Mouse (Mus musculus): ENCODE results near the gene Col13a1. TPM values are rescaled to one million over a fixed set of nuclear protein-coding genes. Genes with fewer than 3 reads are reported as not detected.

Gene Col13a1
- total RNA-seq, 2 experiments from 2014 or later, result not detected

DNA sequence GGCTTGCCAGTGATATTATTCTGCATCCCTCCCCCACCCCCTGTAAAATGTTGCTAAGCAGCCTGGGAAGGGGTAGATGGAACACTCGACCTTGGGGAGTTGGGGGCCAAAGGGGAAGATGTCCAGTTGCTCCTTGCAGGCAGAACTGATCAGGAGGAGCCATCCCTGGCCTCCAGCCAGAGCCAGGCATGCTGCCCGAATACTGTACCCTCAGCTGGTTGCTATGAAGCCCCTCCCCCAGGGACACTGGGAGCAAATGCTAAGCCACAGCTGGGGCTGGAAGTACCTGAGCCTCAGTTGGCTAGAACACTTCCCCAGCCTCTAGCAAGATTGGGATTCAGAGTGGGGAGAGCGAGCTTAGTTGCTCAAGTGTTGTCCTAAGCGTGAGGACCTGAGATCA is 6.9 kb downstream of the Col13a1 start:
- ATAC-seq (replicated peaks; ENCODE audit: poor library complexity), result no peak

DNA sequence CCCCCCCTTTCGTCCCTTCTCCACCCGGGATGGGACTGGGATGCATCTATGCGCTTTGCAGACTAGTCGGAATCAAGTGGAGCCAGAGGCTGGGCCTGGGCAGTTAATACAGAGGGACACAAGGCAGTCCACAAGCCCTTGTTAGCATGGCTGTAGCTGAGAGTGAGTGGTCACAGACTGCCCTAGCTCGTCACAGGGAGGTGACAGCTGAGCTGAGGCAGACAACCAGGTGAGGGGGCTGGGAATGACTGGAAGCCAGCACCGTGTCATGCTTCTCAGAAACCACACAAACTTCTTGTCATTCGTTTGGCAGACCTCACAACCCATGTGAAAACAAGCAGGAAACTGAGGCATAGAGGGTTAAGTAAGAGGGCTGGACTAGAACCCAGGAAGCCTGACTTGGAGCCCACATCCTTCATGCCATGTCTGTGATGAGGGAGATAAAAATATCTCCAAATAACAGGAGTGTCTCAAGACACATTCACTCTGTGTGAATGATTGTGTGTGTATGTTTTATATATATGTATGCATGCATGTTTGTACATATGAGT is 10.8 kb downstream of the Col13a1 start:
- no peak for ATAC-seq (replicated peaks; ENCODE audit: poor library complexity)

DNA sequence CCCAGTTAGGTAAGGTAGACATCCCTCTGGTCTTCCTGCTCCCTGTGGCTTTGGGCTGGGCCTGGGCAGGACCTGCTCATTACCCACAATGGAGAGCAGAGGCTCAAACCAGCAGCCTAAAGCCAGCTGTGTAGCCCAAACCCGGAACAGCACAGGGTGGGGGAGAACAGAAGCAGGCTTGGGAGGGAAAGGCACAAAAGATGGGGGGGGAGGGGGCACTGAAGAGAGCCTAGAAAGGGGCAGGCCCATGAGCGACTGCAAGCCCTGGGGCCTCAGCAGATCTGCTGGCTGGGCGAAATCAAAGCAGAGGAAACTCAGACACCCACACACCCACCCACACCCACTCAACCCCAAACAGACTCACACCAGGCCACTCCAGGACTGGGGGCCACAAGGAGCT is 11.7 kb downstream of the Col13a1 start:
- ATAC-seq (replicated peaks; ENCODE audit: poor library complexity), result no peak

DNA sequence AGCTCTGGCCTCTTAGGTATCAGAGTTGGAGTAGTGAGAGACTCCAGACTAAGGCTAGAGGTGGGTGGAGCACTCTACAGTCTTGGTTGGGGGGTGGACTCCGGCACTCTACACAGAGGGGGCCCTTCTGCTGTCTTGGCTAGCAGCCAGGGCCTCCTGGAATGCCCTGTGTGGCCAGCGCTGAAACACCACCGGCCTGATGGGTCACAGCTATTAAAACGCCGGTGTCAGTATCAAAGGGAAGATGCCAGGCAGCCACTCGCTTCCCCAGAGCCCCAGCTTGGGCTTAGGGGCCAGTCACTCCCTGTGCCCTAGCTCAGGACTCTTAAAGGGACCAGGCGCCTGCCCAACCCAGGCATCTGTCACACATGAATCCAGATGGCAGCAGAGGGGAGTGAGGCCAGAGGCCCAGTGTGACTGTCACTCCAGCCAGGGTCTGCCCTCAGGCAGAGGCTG is 13.5 kb downstream of the Col13a1 start:
- no peak for ATAC-seq (replicated peaks; ENCODE audit: poor library complexity)

DNA sequence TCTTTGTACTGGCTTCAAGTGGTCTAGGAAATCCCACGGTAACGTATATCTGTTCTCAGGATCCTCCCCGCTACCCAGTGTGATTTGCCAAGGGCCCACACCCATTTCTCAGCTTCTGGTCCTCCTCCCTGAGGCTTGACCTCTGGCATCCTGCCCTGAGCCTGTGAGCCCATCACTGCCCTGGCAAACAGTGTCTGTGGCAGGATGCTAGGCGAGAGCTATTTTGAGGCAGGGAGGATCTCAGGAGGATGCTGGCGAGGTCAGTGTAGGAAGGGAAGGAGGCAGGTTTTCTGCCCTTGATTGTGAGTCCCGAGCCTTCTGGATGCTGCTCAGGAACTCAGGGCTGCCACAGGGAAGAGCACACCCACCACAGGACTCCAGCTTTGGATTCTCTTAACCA is 22.2 kb downstream of the Col13a1 start:
- ATAC-seq (replicated peaks; ENCODE audit: poor library complexity), result no peak

DNA sequence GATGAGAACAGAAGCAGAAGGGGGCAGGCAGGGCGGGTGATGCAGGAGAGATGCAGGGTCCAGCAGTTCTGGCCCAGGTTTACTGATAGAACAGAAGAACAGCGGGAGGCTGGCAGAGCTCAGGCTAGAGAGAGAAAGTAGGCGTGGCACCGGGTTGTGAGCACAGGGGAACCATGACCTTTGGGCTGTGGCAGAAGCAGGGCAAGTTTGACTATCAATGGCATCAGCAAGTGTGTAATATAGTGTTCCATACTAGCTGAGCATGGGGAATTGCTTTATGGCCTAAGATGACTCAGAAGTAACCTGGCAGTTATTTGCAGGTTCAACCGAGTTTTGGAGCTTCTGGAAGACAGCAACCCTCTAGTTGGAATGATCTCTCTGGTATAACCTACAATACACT is 25.0 kb downstream of the Col13a1 start:
- no peak for ATAC-seq (replicated peaks; ENCODE audit: poor library complexity)

DNA sequence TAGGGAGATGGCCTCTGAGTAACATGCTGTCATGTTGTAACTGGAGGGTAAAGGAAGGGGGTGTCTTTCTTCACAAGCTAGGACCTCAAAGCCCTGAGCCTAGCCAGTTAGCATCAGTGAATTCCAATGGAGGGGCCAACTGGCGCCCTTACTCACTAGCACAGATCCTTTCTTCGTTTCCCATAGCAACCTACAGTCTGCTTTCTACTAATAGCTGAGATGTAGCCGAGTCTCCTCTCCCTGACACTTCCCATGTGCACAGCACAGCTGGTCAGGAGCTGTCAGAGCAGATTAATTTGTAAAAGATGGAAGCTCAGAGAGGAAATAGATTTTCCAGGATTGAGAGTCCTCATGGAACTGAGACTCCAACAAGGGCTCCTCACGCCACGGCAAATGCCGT is 29.4 kb downstream of the Col13a1 start:
- no peak for ATAC-seq (replicated peaks; ENCODE audit: poor library complexity)

DNA sequence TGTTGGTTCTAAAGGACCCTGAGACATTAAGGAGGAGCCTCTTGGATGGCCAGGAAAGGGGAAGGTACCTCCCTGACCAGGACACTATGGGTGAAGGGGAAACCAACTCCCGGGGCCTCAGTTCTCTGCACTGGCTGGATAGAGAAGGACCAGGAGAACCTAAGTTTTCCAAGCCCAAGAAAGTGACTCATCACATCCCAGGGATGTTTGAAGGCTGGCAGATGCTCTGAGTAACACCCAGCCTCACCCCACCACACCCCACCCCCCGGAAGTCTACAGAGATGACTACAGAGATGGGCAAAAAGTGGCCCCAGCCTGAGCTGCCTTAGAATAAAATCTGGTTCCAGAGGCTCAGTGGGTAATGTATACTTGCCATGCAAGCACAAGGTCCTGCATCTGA is 34.5 kb downstream of the Col13a1 start:
- no peak for ATAC-seq (replicated peaks; ENCODE audit: poor library complexity)

DNA sequence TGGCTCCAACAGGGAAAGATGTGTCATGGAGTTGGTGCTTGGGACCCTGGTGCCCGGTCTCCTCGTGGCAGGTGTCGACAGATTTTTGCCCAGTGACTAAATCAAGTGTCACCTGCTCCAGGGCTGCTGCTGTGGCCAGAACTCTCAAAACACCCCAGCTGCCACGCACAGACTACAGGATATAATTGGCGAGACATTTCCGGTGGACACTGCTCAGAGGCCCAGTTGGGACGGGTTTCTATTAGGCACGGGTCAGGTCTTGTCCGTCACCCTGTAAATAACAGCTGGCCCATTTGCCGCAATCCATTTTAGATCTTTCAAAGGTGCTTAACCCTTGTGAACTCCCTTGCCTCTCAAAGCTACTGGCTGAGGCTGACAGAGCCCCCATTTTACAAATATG is 35.4 kb downstream of the Col13a1 start:
- ATAC-seq (replicated peaks; ENCODE audit: poor library complexity), result no peak

DNA sequence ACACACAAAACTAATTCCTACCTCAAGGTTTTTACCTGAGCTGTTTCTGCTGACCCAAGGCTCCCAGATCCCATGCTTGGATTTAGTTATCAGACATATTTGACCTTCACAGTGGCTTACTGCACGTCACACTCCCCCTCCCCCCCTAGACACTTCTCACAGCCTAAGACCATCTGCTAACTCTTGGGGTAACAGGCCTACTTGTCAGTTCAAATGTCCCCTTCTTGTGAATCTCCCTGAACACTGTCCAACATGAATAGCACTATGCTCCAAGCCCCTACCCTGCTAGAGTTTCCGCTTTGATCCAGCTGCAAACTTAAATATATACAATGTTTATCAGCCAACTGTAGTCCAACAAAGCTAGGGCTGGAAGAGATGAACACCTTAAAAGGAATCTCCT is 36.2 kb downstream of the Col13a1 start:
- ATAC-seq (replicated peaks; ENCODE audit: poor library complexity), result no peak

DNA sequence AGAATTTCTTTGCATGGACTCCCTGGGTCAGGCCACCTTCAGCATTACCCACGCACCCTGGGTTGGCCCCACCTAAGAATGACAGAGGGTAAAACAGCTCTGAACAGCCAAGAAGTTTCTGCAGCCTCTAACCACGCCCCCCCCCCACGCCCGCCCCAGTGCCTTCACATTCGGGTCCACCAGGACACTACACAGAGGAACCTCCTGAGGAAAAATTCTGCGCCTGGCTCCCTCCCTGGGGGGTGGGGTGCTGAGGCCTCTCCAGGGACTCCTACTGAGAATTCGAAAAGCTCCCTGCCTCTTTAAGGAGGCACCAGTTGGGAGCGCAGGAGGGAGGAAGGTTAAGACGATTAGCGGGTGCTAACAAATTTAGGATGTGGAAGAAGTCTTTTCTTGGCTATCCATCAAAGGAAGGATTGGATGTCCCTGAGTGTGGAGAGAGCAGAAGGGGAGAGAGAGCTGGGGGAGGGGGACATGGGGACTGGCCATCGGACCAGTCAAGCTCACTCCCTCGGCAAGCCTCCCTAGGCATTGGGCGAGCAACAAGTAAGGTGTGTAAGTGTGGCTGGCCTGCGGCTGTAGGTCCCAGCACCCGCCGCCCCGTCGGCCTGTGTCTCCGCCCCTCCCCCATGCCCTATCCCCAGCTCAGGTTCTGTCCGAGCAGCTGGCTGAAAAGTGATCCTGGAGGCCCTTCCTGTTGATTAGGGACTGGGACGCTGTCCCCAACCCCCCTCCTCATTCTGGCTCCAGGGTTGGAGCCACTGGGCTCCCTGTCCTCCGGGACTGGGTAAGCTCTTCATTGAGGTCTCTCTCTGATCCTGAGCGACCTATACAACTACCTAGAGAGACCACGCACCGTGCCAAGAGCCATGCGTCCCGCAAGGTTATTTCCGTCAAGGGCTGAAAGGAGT is 42.4 kb downstream of the Col13a1 start:
- ATAC-seq (replicated peaks; ENCODE audit: poor library complexity), result no peak

DNA sequence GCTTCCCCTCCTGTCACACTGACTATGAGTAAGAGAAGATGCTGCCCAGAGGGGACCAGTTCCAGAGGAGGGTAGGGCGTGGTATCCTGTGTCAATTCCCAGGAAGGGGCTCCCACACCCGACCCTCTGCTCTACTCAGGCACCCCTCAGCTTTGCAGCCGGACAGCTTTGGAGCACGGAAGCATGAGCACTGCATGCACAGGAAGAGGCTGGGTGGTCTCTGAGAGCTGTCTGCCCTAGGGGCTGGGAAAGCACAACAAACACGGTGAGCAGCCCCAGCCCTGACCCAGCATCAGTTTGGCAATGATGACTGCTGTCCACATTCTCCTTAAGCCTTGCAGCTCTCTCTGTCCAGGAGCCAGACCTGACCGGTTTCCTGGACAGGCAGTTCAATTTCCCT is 47.2 kb downstream of the Col13a1 start:
- no peak for ATAC-seq (replicated peaks; ENCODE audit: poor library complexity)

DNA sequence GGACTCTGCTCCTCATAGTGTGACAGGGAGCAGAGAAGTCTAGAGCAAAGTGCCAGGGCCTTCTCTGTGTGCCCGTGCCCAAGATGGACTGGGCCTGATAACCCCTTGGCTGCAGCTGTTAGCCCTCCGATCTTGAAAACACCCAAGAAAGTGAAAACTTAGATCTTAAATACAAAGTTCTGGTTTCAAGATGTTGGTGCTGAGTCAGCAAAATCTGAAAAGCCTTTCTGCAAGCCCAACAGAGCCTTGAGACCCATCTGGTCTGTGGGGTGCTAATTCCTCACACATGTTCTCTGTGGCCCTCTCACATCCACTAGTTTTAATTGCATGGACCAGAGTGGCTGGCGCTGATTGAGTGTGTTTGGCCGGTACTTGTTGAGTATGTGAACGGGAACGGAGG is 49.0 kb downstream of the Col13a1 start:
- ATAC-seq (replicated peaks; ENCODE audit: poor library complexity), result no peak

DNA sequence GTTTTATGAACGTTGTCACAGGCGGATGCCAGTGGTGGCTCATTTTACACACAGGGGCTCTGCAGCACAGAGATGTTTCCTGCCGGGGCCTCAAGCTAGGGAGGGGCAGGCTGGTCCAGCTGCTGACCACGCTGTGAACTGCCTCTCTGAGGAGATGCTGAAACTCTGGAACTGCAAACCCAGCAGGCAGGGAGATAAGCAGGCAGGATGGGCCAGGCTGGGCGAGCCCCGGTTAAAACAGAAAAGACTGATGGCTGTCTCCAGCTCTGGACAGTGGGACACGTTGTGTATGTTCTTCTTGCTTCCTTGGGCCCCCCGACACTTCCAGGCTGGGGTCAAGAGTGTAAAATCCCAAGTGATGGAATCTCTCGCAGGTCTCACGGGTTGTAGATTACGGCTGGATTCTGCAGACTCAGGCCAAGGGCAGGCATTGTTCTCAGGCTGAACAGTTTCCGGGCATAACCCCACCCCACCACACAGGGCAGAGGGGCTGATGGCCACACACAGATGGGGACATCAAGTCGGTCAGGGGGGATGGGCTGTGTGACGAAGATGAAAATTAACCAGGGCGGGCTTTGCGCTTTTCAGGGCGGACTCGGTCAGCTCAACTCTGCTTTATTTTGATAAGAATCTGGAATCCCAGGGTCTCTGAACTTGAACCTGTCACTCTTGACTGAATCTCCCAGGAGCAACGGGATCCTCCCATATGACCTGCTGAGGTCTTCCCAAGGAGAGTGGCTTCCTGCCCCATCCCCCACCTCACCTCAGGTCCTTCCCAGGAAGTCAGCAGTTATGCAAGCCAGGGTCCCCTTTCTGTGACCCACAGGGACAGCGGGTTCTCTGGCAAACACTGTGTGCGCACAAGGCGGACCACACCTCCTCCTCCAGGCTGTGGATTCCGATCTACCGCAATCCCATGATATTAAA is 49.9 kb downstream of the Col13a1 start:
- ATAC-seq (replicated peaks; ENCODE audit: poor library complexity), result peak; percentile 66

DNA sequence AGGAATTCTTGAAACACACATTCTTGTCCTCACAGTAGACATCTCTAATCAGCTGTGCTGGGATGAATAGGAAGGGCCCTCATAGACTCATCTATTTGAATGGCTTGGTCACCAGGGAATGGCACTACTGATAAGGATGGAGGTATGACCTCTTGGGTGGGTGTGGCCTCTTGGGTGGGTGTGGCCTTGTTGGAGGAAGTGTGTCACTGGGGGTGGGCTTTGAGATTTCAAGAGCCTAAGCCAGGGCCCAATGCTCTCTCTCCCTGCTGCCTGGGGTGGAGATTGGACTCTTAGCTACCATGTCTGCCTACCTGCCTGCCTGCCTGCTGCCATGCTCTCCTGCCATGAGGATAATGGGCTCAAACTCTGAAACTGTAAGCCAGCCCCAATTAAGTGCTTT is 53.2 kb downstream of the Col13a1 start:
- ATAC-seq (replicated peaks; ENCODE audit: poor library complexity), result no peak

DNA sequence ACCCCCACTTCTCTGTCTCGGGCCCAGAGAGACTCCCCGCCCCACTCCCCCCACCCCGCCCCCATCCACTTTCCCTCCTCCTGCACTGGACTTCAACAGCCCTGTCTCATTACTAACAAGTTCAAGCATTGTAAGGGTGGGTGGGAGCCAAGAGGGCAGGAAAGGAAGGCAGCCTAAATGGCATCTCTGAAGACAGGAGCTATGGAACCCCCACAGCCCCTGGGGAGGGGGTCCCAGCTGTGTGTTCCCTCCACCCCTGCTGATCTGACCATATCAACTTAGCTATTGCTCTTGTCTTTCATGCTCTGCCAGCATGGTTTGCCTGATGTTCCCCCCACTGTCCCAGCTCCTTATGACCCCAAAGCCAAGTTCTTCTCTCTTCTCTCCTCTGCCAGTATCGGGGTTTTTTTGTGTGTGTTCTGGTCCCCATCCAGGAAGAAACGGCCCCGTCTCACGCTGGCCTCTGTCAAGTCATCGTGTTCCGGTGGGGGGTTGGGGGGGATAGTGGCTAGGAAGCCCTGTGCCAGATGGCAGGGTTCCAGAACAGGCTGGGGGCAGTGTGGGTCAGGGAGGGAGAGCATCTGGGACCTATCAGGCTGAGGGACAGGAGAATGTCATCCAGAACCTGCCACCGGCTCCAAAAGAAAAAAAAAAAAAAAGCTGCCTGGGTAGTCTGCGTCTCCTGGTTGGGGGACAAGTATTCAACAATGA is 58.1 kb downstream of the Col13a1 start:
- ATAC-seq (replicated peaks; ENCODE audit: poor library complexity), result 0 out of 2 replicates have a peak, but pooled peaks have one; percentile 20

DNA sequence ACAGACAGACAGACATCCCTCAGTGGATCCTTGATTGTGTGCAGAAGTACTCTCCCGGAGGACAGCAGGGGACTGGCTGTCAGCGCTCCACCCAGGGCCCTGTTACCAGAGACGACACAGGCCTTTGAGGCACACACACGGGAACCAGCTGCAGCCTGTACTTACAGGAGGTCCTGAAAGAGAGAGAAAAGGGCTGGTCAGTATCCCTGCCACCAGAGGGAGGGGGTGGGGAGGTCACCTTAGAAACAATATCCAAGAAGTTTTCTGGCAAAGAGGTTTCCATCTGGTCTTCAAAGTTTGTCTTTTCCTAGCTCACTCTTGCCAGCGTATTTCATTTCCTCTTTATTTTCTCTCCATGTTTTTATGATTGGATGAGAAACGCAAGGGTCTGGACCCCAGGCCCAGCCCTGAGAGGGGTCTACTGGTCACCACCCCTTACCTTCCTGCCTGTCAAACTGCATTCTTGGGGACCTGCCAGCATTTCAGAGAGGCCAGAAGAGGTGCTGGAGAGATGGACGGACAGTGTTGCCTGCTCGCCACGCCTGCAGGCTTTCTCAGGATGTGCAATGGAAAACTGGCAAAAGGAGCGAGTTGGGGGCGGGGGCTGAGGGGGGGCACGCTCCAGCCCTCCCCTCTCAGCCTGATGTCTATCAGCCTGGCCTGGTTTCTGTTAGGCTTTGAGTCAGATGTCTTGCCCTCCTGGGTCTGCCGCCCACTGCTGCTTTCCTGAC is 58.8 kb downstream of the Col13a1 start:
- ATAC-seq (replicated peaks; ENCODE audit: poor library complexity), result no peak

DNA sequence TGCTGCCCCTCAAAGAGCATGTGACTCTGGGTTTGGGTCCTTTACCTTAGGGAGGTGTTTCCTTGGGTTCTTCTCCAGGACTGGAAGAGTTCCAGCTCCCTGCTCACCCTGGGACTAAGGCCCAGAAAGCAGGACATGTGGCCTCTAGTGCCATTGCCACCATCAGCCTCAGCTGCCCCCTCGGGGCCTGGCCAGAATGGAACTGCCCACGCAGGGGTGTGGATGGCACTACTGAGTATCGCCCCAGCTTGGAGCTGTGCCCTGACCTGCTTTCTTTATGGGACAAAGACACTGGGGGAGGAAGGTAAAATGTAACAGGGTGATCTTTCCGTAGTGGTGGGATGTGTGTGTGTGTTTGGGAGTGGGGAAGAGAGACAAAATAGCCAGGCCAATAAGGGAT is 59.4 kb downstream of the Col13a1 start:
- ATAC-seq (replicated peaks; ENCODE audit: poor library complexity), result no peak

DNA sequence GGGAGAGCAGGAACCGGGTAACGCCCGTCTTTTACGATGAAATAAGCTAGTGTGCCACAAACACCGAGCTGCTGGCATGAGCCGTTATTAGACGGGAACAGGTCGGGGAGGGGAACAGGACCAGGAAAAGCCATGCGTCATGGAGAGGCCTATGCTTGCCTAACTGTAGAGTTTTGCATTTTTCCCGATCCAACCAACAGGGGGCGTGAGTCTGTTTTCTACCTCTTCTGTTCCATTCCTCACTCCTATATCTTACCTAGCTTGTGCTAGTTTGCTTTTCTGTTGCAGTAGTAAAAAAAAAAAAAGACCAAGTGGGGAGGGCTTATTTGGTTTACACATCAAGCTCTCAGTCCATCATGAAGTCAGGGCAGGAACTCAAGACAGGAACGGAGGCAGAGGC is 61.8 kb downstream of the Col13a1 start:
- ATAC-seq (replicated peaks; ENCODE audit: poor library complexity), result no peak

DNA sequence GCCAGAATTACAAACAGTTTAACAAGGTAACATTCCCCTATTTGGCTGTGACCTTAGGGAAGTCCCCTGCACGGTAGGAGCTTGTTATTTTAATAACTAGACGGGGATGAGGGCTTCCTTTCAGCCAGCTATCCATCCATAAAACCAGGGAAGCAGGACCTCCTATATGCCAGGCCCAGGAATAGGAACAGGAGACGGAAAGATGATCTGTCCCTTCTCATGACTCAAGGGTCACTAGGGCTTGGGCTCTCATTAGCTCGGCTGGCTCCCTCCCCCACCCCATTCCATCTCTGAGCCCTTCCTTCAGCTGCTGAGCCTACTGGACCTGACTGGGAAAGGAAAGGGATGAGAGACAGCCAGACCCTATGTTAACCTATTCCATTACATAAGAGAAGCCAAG is 67.1 kb downstream of the Col13a1 start:
- ATAC-seq (replicated peaks; ENCODE audit: poor library complexity), result no peak
